Mouse (Mus musculus): ENCODE measurements at regions not wholly inside any gene's neighbourhood (a gene's known extent, or its start where the extent isn't known, plus 50 kb on each side); places are given as distances from the start of the nearest gene placed in this dataset.

GRCm38 (mm10) chr10:66911261-66911911 lies 184.5 kb upstream of the Jmjd1c start:
- Histone ChIP-seq H3K4me3 (ENCODE audit: low read depth, low read length) (no peak overlapping the region), H3K9ac (ENCODE audit: low read depth, low read length) (no peak overlapping the region), H3K4me1 (replicated peaks; ENCODE audit: control insufficient read depth, insufficient read depth, low read length) (peaks cover 17% of the 10 kb centered on the region), H3K36me3 (ENCODE audit: control insufficient read depth, insufficient read depth, low read length) (no peaks in the 10 kb centered on the region), H3K27me3 (replicated peaks; ENCODE audit: control insufficient read depth, insufficient read depth, low read length) (no peaks in the 10 kb centered on the region), H3K9me3 (ENCODE audit: control insufficient read depth, low read length) (no peaks in the 10 kb centered on the region), H3K27ac (ENCODE audit: low read depth, low read length) (no peak overlapping the region), H3K4me2 (peak overlapping the region; percentile 40)
- 39% methylated on average over 10 of the region's 10 CpGs for WGBS
- DNase-seq (ENCODE audit: low spot score) (no peak), ATAC-seq (replicated peaks; ENCODE audit: low FRiP score) (no peak)

- no peaks in the 10 kb centered on the region for H3K36me3 ChIP-seq (ENCODE audit: control insufficient read depth, insufficient read depth, low read length)
- H3K4me1 ChIP-seq (replicated peaks; ENCODE audit: control insufficient read depth, insufficient read depth, low read length), result peaks cover 17% of the 10 kb centered on the region
- ATAC-seq (replicated peaks; ENCODE audit: low FRiP score) (no peak), DNase-seq (ENCODE audit: low spot score) (no peak)
- no peak overlapping the region for H3K4me2 ChIP-seq
- no peak overlapping the region for H3K9ac ChIP-seq (ENCODE audit: low read depth, low read length)
- no peak overlapping the region for H3K4me3 ChIP-seq (ENCODE audit: low read depth, low read length)
- H3K9me3 ChIP-seq (ENCODE audit: control insufficient read depth, low read length), result no peaks in the 10 kb centered on the region
- no peaks in the 10 kb centered on the region for H3K27me3 ChIP-seq (replicated peaks; ENCODE audit: control insufficient read depth, insufficient read depth, low read length)
- WGBS, result 79% methylated on average over 4 of the region's 4 CpGs
- H3K27ac ChIP-seq (ENCODE audit: low read depth, low read length), result no peak overlapping the region
These were observed 183.5 kb upstream of the Jmjd1c start for GRCm38 (mm10) chr10:66912440-66912839.

GRCm38 (mm10) chr10:66913187-66913586 lies 182.7 kb upstream of the Jmjd1c start:
- H3K9me3 ChIP-seq (ENCODE audit: control insufficient read depth, low read length), result no peaks in the 10 kb centered on the region
- H3K27ac ChIP-seq (ENCODE audit: low read depth, low read length), result no peak overlapping the region
- WGBS, result 51% methylated on average over 14 of the region's 14 CpGs
- no peak overlapping the region for H3K4me3 ChIP-seq (ENCODE audit: low read depth, low read length)
- no peaks in the 10 kb centered on the region for H3K36me3 ChIP-seq (ENCODE audit: control insufficient read depth, insufficient read depth, low read length)
- no peak overlapping the region for H3K9ac ChIP-seq (ENCODE audit: low read depth, low read length)
- H3K4me1 ChIP-seq (replicated peaks; ENCODE audit: control insufficient read depth, insufficient read depth, low read length), result peaks cover 17% of the 10 kb centered on the region
- peak overlapping the region; percentile 38 for H3K4me2 ChIP-seq
- ATAC-seq (replicated peaks; ENCODE audit: low FRiP score) (no peak), DNase-seq (ENCODE audit: low spot score) (no peak)
- H3K27me3 ChIP-seq (replicated peaks; ENCODE audit: control insufficient read depth, insufficient read depth, low read length), result no peaks in the 10 kb centered on the region

GRCm38 (mm10) chr10:66913627-66914026 lies 182.3 kb upstream of the Jmjd1c start:
- DNase-seq (ENCODE audit: low spot score) (no peak), ATAC-seq (replicated peaks; ENCODE audit: low FRiP score) (no peak)
- Histone ChIP-seq H3K4me1 (replicated peaks; ENCODE audit: control insufficient read depth, insufficient read depth, low read length) (peaks cover 14% of the 10 kb centered on the region), H3K27me3 (replicated peaks; ENCODE audit: control insufficient read depth, insufficient read depth, low read length) (no peaks in the 10 kb centered on the region), H3K27ac (ENCODE audit: low read depth, low read length) (no peak overlapping the region), H3K9ac (ENCODE audit: low read depth, low read length) (no peak overlapping the region), H3K4me2 (peak overlapping the region; percentile 38), H3K9me3 (ENCODE audit: control insufficient read depth, low read length) (no peaks in the 10 kb centered on the region), H3K4me3 (ENCODE audit: low read depth, low read length) (no peak overlapping the region), H3K36me3 (ENCODE audit: control insufficient read depth, insufficient read depth, low read length) (no peaks in the 10 kb centered on the region)
- WGBS, result 35% methylated on average over 8 of the region's 8 CpGs

GRCm38 (mm10) chr10:66914288-66914975 lies 181.5 kb upstream of the Jmjd1c start:
- DNase-seq (ENCODE audit: low spot score) (no peak), ATAC-seq (replicated peaks; ENCODE audit: low FRiP score) (no peak)
- H3K27ac ChIP-seq (ENCODE audit: low read depth, low read length), result no peak overlapping the region
- peaks cover 12% of the 10 kb centered on the region for H3K4me1 ChIP-seq (replicated peaks; ENCODE audit: control insufficient read depth, insufficient read depth, low read length)
- H3K27me3 ChIP-seq (replicated peaks; ENCODE audit: control insufficient read depth, insufficient read depth, low read length), result no peaks in the 10 kb centered on the region
- H3K36me3 ChIP-seq (ENCODE audit: control insufficient read depth, insufficient read depth, low read length), result no peaks in the 10 kb centered on the region
- no peak overlapping the region for H3K9ac ChIP-seq (ENCODE audit: low read depth, low read length)
- WGBS, result 66% methylated on average over 12 of the region's 12 CpGs
- H3K4me3 ChIP-seq (ENCODE audit: low read depth, low read length), result no peak overlapping the region
- no peaks in the 10 kb centered on the region for H3K9me3 ChIP-seq (ENCODE audit: control insufficient read depth, low read length)
- H3K4me2 ChIP-seq, result no peak overlapping the region

GRCm38 (mm10) chr10:66915801-66916200 lies 180.1 kb upstream of the Jmjd1c start:
- WGBS, result 59% methylated on average over 10 of the region's 10 CpGs
- no peak overlapping the region for H3K4me2 ChIP-seq
- no peaks in the 10 kb centered on the region for H3K9me3 ChIP-seq (ENCODE audit: control insufficient read depth, low read length)
- H3K9ac ChIP-seq (ENCODE audit: low read depth, low read length), result no peak overlapping the region
- DNase-seq (ENCODE audit: low spot score) (no peak), ATAC-seq (replicated peaks; ENCODE audit: low FRiP score) (no peak)
- H3K4me1 ChIP-seq (replicated peaks; ENCODE audit: control insufficient read depth, insufficient read depth, low read length), result peaks cover 12% of the 10 kb centered on the region
- no peak overlapping the region for H3K27ac ChIP-seq (ENCODE audit: low read depth, low read length)
- H3K36me3 ChIP-seq (ENCODE audit: control insufficient read depth, insufficient read depth, low read length), result no peaks in the 10 kb centered on the region
- H3K27me3 ChIP-seq (replicated peaks; ENCODE audit: control insufficient read depth, insufficient read depth, low read length), result no peaks in the 10 kb centered on the region
- no peak overlapping the region for H3K4me3 ChIP-seq (ENCODE audit: low read depth, low read length)

- Histone ChIP-seq H3K4me2 (no peak overlapping the region), H3K9me3 (ENCODE audit: control insufficient read depth, low read length) (no peaks in the 10 kb centered on the region), H3K4me1 (replicated peaks; ENCODE audit: control insufficient read depth, insufficient read depth, low read length) (peaks cover 11% of the 10 kb centered on the region), H3K9ac (ENCODE audit: low read depth, low read length) (no peak overlapping the region), H3K27ac (ENCODE audit: low read depth, low read length) (no peak overlapping the region), H3K36me3 (ENCODE audit: control insufficient read depth, insufficient read depth, low read length) (no peaks in the 10 kb centered on the region), H3K4me3 (ENCODE audit: low read depth, low read length) (no peak overlapping the region), H3K27me3 (replicated peaks; ENCODE audit: control insufficient read depth, insufficient read depth, low read length) (0 out of 2 replicates have a peak, but pooled peaks cover 2% of the 10 kb centered on the region)
- WGBS, result 82% methylated on average over 2 of the region's 2 CpGs
- no peak for ATAC-seq (replicated peaks; ENCODE audit: low FRiP score)
- DNase-seq (ENCODE audit: low spot score), result no peak
These were observed 178.2 kb upstream of the Jmjd1c start for GRCm38 (mm10) chr10:66917725-66918124.

GRCm38 (mm10) chr10:66918713-66919112 lies 177.2 kb upstream of the Jmjd1c start:
- Histone ChIP-seq H3K27ac (ENCODE audit: low read depth, low read length) (no peak overlapping the region), H3K9ac (ENCODE audit: low read depth, low read length) (no peak overlapping the region), H3K36me3 (ENCODE audit: control insufficient read depth, insufficient read depth, low read length) (no peaks in the 10 kb centered on the region), H3K9me3 (ENCODE audit: control insufficient read depth, low read length) (no peaks in the 10 kb centered on the region), H3K4me3 (ENCODE audit: low read depth, low read length) (no peak overlapping the region), H3K4me1 (replicated peaks; ENCODE audit: control insufficient read depth, insufficient read depth, low read length) (peaks cover 7% of the 10 kb centered on the region), H3K4me2 (no peak overlapping the region), H3K27me3 (replicated peaks; ENCODE audit: control insufficient read depth, insufficient read depth, low read length) (peaks cover 5% of the 10 kb centered on the region; the same call in 1 of the 2 replicates)
- ATAC-seq (replicated peaks; ENCODE audit: low FRiP score) (no peak), DNase-seq (ENCODE audit: low spot score) (no peak)
- WGBS, result 82% methylated on average over 2 of the region's 2 CpGs
